Mouse (Mus musculus) hindbrain, embryonic 13.5 days (tissue): ENCODE measurements around the gene Lamp5. TPM values are rescaled to one million over a fixed set of nuclear protein-coding genes. Genes with fewer than 3 reads are reported as not detected.

Experiments
- ATAC-seq: fragments of 200-750 bp; cut with Nextera tagmentation; 2 replicates; pipeline ENCODE4 v1.8.0; 2017; ENCODE audit warnings: moderate TSS enrichment; ENCODE audit not compliant: low FRiP score
- H3K27ac ChIP-seq: fragments of 300-500 bp; sonication (generic); 2 replicates; pipeline ENCODE4 v1.5.1; 2015; ENCODE audit warnings: inconsistent platforms, mild to moderate bottlenecking, moderate library complexity
- H3K27me3 ChIP-seq: fragments of 300-500 bp; sonication (generic); 2 replicates; pipeline ENCODE4 v1.6.1; 2015; ENCODE audit warnings: mild to moderate bottlenecking, inconsistent platforms
- H3K36me3 ChIP-seq: fragments of 300-500 bp; sonication (generic); 2 replicates; pipeline ENCODE4 v1.6.1; 2015; ENCODE audit warnings: mild to moderate bottlenecking, inconsistent platforms
- H3K4me1 ChIP-seq: fragments of 300-500 bp; sonication (generic); replicated peaks from 2 replicates; pipeline ENCODE4 v1.6.1; 2015; ENCODE audit warnings: inconsistent platforms
- H3K4me2 ChIP-seq: fragments of 300-500 bp; sonication (generic); 2 replicates; pipeline ENCODE4 v1.6.1; 2015; ENCODE audit warnings: inconsistent platforms, mild to moderate bottlenecking, moderate library complexity
- H3K4me3 ChIP-seq: fragments of 300-500 bp; sonication (generic); 2 replicates; pipeline ENCODE4 v1.5.1; 2015; ENCODE audit warnings: mild to moderate bottlenecking, inconsistent platforms
- H3K9ac ChIP-seq: fragments of 300-500 bp; sonication (generic); 2 replicates; pipeline ENCODE4 v1.6.1; 2015; ENCODE audit warnings: mild to moderate bottlenecking, inconsistent platforms
- H3K9me3 ChIP-seq: fragments of 300-500 bp; sonication (generic); 2 replicates; pipeline ENCODE4 v1.6.1; 2016; ENCODE audit warnings: inconsistent platforms
- WGBS: fragments of 180-500 bp; shearing (Covaris S2); methylation state at CpG from one replicate; pipeline ENCODE4 v1.1.7; 2015; 5-methylcytosine and 5-hydroxymethylcytosine counted together
- polyA plus RNA-seq: library from polyadenylated mRNA; unstranded; fragments of >200 nt; fragmentation: Nextera tagmentation; extraction: Ambion mirVana; gene quantifications from 2 replicates; pipeline ENCODE4 v1.2.1, GENCODE M21; 2015

The Lamp5 gene
- polyA plus RNA-seq, 1 experiment from 2014 or later = 248 TPM

DNA sequence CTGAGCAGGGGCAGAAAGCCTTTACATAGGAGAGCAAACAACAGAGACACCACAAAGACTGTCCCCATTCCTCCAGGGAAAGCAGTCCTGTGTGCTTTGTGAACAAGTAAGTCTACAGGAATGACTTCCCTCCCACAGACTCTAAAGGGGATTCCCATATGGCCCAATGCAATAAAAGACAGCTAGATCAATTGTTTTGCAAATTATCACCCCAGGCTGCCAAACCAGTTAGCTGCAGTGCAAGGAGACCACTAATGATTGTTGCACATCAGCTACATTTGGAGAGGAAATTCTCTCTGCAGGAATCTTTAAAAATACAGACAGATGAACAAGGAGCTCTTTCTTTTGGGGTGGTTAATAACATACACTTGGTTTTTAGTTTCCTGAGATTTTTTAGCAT lies 55.6 kb downstream of the Lamp5 start:
- H3K36me3 ChIP-seq = no peaks in the 10 kb centered on the region
- H3K4me3 ChIP-seq = no peak overlapping the region
- H3K27me3 ChIP-seq = no peaks in the 10 kb centered on the region
- H3K9me3 ChIP-seq = no peaks in the 10 kb centered on the region
- H3K27ac ChIP-seq = peak overlapping the region; percentile 97
- peak; percentile 56 for ATAC-seq
- H3K9ac ChIP-seq = peak overlapping the region; percentile 55; the same call in 1 of the 2 replicates
- peak overlapping the region; percentile 11 for H3K4me2 ChIP-seq
- peaks cover 46% of the 10 kb centered on the region for H3K4me1 ChIP-seq

GRCm38 (mm10) chr2:136108124-136109037 lies 56.3 kb downstream of the Lamp5 start:
- Histone ChIP-seq H3K36me3 (no peaks in the 10 kb centered on the region), H3K4me1 (peaks cover 50% of the 10 kb centered on the region)

DNA sequence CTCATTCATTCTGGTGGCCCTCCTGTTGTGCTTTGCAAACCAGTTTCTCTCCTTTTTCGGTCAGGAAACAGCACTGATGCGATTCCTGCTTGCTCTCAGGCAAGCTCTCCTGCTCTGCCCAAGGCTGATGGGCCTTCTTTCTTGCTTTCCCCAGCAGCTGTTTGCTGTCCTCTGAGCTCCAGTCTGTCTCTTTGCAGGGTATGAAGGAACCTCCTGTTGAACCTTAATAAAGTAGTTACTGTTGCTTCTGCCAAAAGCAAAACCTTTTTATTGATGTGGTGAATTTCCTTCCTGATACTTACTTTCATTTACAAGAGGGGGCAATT lies 57.0 kb downstream of the Lamp5 start:
- Histone ChIP-seq H3K36me3 (no peaks in the 10 kb centered on the region), H3K9ac (peak overlapping the region; percentile 59), H3K27me3 (no peaks in the 10 kb centered on the region), H3K4me3 (no peak overlapping the region), H3K27ac (peak overlapping the region; percentile 97), H3K4me2 (peak overlapping the region; percentile 33), H3K4me1 (peaks cover 56% of the 10 kb centered on the region), H3K9me3 (no peaks in the 10 kb centered on the region)
- 2% methylated on average over 2 of the region's 2 CpGs for WGBS
- ATAC-seq = peak; percentile 5

More at GRCm38 (mm10) chr2:136108124-136109037, 56.3 kb downstream of the Lamp5 start:
- Histone ChIP-seq H3K27me3 (no peaks in the 10 kb centered on the region), H3K27ac (peak overlapping the region; percentile 97), H3K4me2 (peak overlapping the region; percentile 33), H3K9ac (peak overlapping the region; percentile 59), H3K4me3 (no peak overlapping the region), H3K9me3 (no peaks in the 10 kb centered on the region)
- peak; percentile 94 for ATAC-seq
- WGBS = 7% methylated on average over 6 of the region's 6 CpGs

- Histone ChIP-seq H3K27me3 (no peaks in the 10 kb centered on the region), H3K4me1 (peaks cover 36% of the 10 kb centered on the region), H3K4me2 (no peak overlapping the region), H3K4me3 (no peak overlapping the region), H3K9ac (no peak overlapping the region), H3K36me3 (peaks cover 3% of the 10 kb centered on the region; the same call in 1 of the 2 replicates), H3K27ac (peak overlapping the region; percentile 56), H3K9me3 (no peaks in the 10 kb centered on the region)
- 61% methylated on average over 6 of the region's 6 CpGs for WGBS
- no peak for ATAC-seq
Observed at GRCm38 (mm10) chr2:136113374-136113773, 61.3 kb downstream of the Lamp5 start.

GRCm38 (mm10) chr2:136118006-136118405 lies 66.0 kb downstream of the Lamp5 start:
- Histone ChIP-seq H3K4me1 (peaks cover 24% of the 10 kb centered on the region), H3K9me3 (no peaks in the 10 kb centered on the region), H3K27ac (no peak overlapping the region), H3K4me2 (no peak overlapping the region), H3K36me3 (peaks cover 3% of the 10 kb centered on the region; the same call in 1 of the 2 replicates), H3K9ac (no peak overlapping the region), H3K4me3 (no peak overlapping the region), H3K27me3 (no peaks in the 10 kb centered on the region)
- 84% methylated on average over 2 of the region's 2 CpGs for WGBS
- ATAC-seq = no peak
